Mouse (Mus musculus): ENCODE measurements around the gene Mipol1. TPM values are rescaled to one million over a fixed set of nuclear protein-coding genes. Genes with fewer than 3 reads are reported as not detected.

The Mipol1 gene
- polyA plus RNA-seq, 1 experiment from 2014 or later: 5.8 TPM

GRCm38 (mm10) chr12:57464520-57465334, 234.5 kb downstream of the Mipol1 start:
- Histone ChIP-seq H3K4me1 (ENCODE audit: control insufficient read depth, insufficient read depth, low read length) (no peaks in the 10 kb centered on the region), H3K4me2 (ENCODE audit: low read depth) (no peak overlapping the region), H3K4me3 (ENCODE audit: low read depth, low read length) (no peak overlapping the region), H3K36me3 (ENCODE audit: control insufficient read depth, insufficient read depth, low read length) (no peaks in the 10 kb centered on the region), H3K27me3 (ENCODE audit: control insufficient read depth, insufficient read depth, low read length) (no peaks in the 10 kb centered on the region), H3K27ac (ENCODE audit: low read depth, low read length) (no peak overlapping the region), H3K9ac (ENCODE audit: low read length) (no peak overlapping the region), H3K9me3 (ENCODE audit: control insufficient read depth, low read length) (no peaks in the 10 kb centered on the region)
- ATAC-seq (ENCODE audit: insufficient read depth, low FRiP score, low TSS enrichment) (no peak), DNase-seq (ENCODE audit: low spot score) (no peak)
- WGBS: 84% methylated on average over 12 of the region's 12 CpGs

- no peak overlapping the region for H3K27ac ChIP-seq (ENCODE audit: low read depth, low read length)
- H3K27me3 ChIP-seq (ENCODE audit: control insufficient read depth, insufficient read depth, low read length): no peaks in the 10 kb centered on the region
- H3K4me2 ChIP-seq (ENCODE audit: low read depth): no peak overlapping the region
- H3K4me1 ChIP-seq (ENCODE audit: control insufficient read depth, insufficient read depth, low read length): no peaks in the 10 kb centered on the region
- no peaks in the 10 kb centered on the region for H3K9me3 ChIP-seq (ENCODE audit: control insufficient read depth, low read length)
- H3K9ac ChIP-seq (ENCODE audit: low read length): no peak overlapping the region
- no peaks in the 10 kb centered on the region for H3K36me3 ChIP-seq (ENCODE audit: control insufficient read depth, insufficient read depth, low read length)
- ATAC-seq (ENCODE audit: insufficient read depth, low FRiP score, low TSS enrichment): no peak
- no peak overlapping the region for H3K4me3 ChIP-seq (ENCODE audit: low read depth, low read length)
- no peak for DNase-seq (ENCODE audit: low spot score)
- 90% methylated on average over 8 of the region's 8 CpGs for WGBS
Observed at GRCm38 (mm10) chr12:57471786-57472185, 241.6 kb downstream of the Mipol1 start.

- 87% methylated on average over 3 of the region's 3 CpGs for WGBS
- Histone ChIP-seq H3K4me3 (ENCODE audit: low read depth, low read length) (no peak overlapping the region), H3K27ac (ENCODE audit: low read depth, low read length) (no peak overlapping the region), H3K36me3 (ENCODE audit: control insufficient read depth, insufficient read depth, low read length) (no peaks in the 10 kb centered on the region), H3K27me3 (ENCODE audit: control insufficient read depth, insufficient read depth, low read length) (no peaks in the 10 kb centered on the region), H3K9ac (ENCODE audit: low read length) (no peak overlapping the region), H3K4me1 (ENCODE audit: control insufficient read depth, insufficient read depth, low read length) (no peaks in the 10 kb centered on the region), H3K4me2 (ENCODE audit: low read depth) (no peak overlapping the region), H3K9me3 (ENCODE audit: control insufficient read depth, low read length) (no peaks in the 10 kb centered on the region)
- no peak for ATAC-seq (ENCODE audit: insufficient read depth, low FRiP score, low TSS enrichment)
- no peak for DNase-seq (ENCODE audit: low spot score)
Observed at GRCm38 (mm10) chr12:57476876-57477275, 246.6 kb downstream of the Mipol1 start.

- no peaks in the 10 kb centered on the region for H3K4me1 ChIP-seq (ENCODE audit: control insufficient read depth, insufficient read depth, low read length)
- no peak overlapping the region for H3K4me2 ChIP-seq (ENCODE audit: low read depth)
- H3K4me3 ChIP-seq (ENCODE audit: low read depth, low read length): no peak overlapping the region
- no peak for DNase-seq (ENCODE audit: low spot score)
- no peak overlapping the region for H3K27ac ChIP-seq (ENCODE audit: low read depth, low read length)
- no peaks in the 10 kb centered on the region for H3K36me3 ChIP-seq (ENCODE audit: control insufficient read depth, insufficient read depth, low read length)
- no peaks in the 10 kb centered on the region for H3K27me3 ChIP-seq (ENCODE audit: control insufficient read depth, insufficient read depth, low read length)
- no peak for ATAC-seq (ENCODE audit: insufficient read depth, low FRiP score, low TSS enrichment)
- no peaks in the 10 kb centered on the region for H3K9me3 ChIP-seq (ENCODE audit: control insufficient read depth, low read length)
- 78% methylated on average over 2 of the region's 2 CpGs for WGBS
- H3K9ac ChIP-seq (ENCODE audit: low read length): no peak overlapping the region
Observed at GRCm38 (mm10) chr12:57481823-57482222, 251.6 kb downstream of the Mipol1 start.

GRCm38 (mm10) chr12:57496347-57497119, 266.3 kb downstream of the Mipol1 start:
- Histone ChIP-seq H3K4me3 (ENCODE audit: low read depth, low read length) (no peak overlapping the region), H3K4me2 (ENCODE audit: low read depth) (no peak overlapping the region), H3K9me3 (ENCODE audit: control insufficient read depth, low read length) (no peaks in the 10 kb centered on the region), H3K9ac (ENCODE audit: low read length) (no peak overlapping the region), H3K4me1 (ENCODE audit: control insufficient read depth, insufficient read depth, low read length) (no peaks in the 10 kb centered on the region), H3K27me3 (ENCODE audit: control insufficient read depth, insufficient read depth, low read length) (no peaks in the 10 kb centered on the region), H3K36me3 (ENCODE audit: control insufficient read depth, insufficient read depth, low read length) (no peaks in the 10 kb centered on the region), H3K27ac (ENCODE audit: low read depth, low read length) (no peak overlapping the region)
- WGBS: 54% methylated on average over 6 of the region's 6 CpGs
- ATAC-seq (ENCODE audit: insufficient read depth, low FRiP score, low TSS enrichment) (no peak), DNase-seq (ENCODE audit: low spot score) (no peak)

- H3K9me3 ChIP-seq (ENCODE audit: control insufficient read depth, low read length): no peaks in the 10 kb centered on the region
- H3K9ac ChIP-seq (ENCODE audit: low read length): no peak overlapping the region
- no peak overlapping the region for H3K4me2 ChIP-seq (ENCODE audit: low read depth)
- H3K4me1 ChIP-seq (ENCODE audit: control insufficient read depth, insufficient read depth, low read length): no peaks in the 10 kb centered on the region
- ATAC-seq (ENCODE audit: insufficient read depth, low FRiP score, low TSS enrichment) (no peak), DNase-seq (ENCODE audit: low spot score) (no peak)
- H3K36me3 ChIP-seq (ENCODE audit: control insufficient read depth, insufficient read depth, low read length): no peaks in the 10 kb centered on the region
- H3K27me3 ChIP-seq (ENCODE audit: control insufficient read depth, insufficient read depth, low read length): no peaks in the 10 kb centered on the region
- H3K4me3 ChIP-seq (ENCODE audit: low read depth, low read length): no peak overlapping the region
- no peak overlapping the region for H3K27ac ChIP-seq (ENCODE audit: low read depth, low read length)
- 76% methylated on average over 7 of the region's 7 CpGs for whole genome bisulfite sequencing
Observed at GRCm38 (mm10) chr12:57500246-57500645, 270.0 kb downstream of the Mipol1 start.

GRCm38 (mm10) chr12:57505329-57505728, 275.1 kb downstream of the Mipol1 start:
- H3K4me1 ChIP-seq (ENCODE audit: control insufficient read depth, insufficient read depth, low read length): no peaks in the 10 kb centered on the region
- H3K9me3 ChIP-seq (ENCODE audit: control insufficient read depth, low read length): no peaks in the 10 kb centered on the region
- H3K4me2 ChIP-seq (ENCODE audit: low read depth): no peak overlapping the region
- no peak overlapping the region for H3K9ac ChIP-seq (ENCODE audit: low read length)
- no peak overlapping the region for H3K27ac ChIP-seq (ENCODE audit: low read depth, low read length)
- no peak overlapping the region for H3K4me3 ChIP-seq (ENCODE audit: low read depth, low read length)
- H3K36me3 ChIP-seq (ENCODE audit: control insufficient read depth, insufficient read depth, low read length): no peaks in the 10 kb centered on the region
- H3K27me3 ChIP-seq (ENCODE audit: control insufficient read depth, insufficient read depth, low read length): no peaks in the 10 kb centered on the region
- whole genome bisulfite sequencing: 89% methylated on average over 7 of the region's 7 CpGs
- ATAC-seq (ENCODE audit: insufficient read depth, low FRiP score, low TSS enrichment) (no peak), DNase-seq (ENCODE audit: low spot score) (no peak)

GRCm38 (mm10) chr12:57508938-57509337, 278.7 kb downstream of the Mipol1 start:
- H3K27ac ChIP-seq (ENCODE audit: low read depth, low read length): no peak overlapping the region
- 67% methylated on average over 11 of the region's 11 CpGs for WGBS
- H3K36me3 ChIP-seq (ENCODE audit: control insufficient read depth, insufficient read depth, low read length): no peaks in the 10 kb centered on the region
- no peak overlapping the region for H3K9ac ChIP-seq (ENCODE audit: low read length)
- H3K4me2 ChIP-seq (ENCODE audit: low read depth): no peak overlapping the region
- H3K4me3 ChIP-seq (ENCODE audit: low read depth, low read length): no peak overlapping the region
- no peak for ATAC-seq (ENCODE audit: insufficient read depth, low FRiP score, low TSS enrichment)
- DNase-seq (ENCODE audit: low spot score): no peak
- no peaks in the 10 kb centered on the region for H3K9me3 ChIP-seq (ENCODE audit: control insufficient read depth, low read length)
- H3K27me3 ChIP-seq (ENCODE audit: control insufficient read depth, insufficient read depth, low read length): no peaks in the 10 kb centered on the region
- no peaks in the 10 kb centered on the region for H3K4me1 ChIP-seq (ENCODE audit: control insufficient read depth, insufficient read depth, low read length)

- Histone ChIP-seq H3K4me1 (ENCODE audit: control insufficient read depth, insufficient read depth, low read length) (no peaks in the 10 kb centered on the region), H3K9ac (ENCODE audit: low read length) (no peak overlapping the region), H3K4me3 (ENCODE audit: low read depth, low read length) (no peak overlapping the region), H3K4me2 (ENCODE audit: low read depth) (no peak overlapping the region), H3K36me3 (ENCODE audit: control insufficient read depth, insufficient read depth, low read length) (no peaks in the 10 kb centered on the region), H3K9me3 (ENCODE audit: control insufficient read depth, low read length) (no peaks in the 10 kb centered on the region), H3K27me3 (ENCODE audit: control insufficient read depth, insufficient read depth, low read length) (no peaks in the 10 kb centered on the region), H3K27ac (ENCODE audit: low read depth, low read length) (no peak overlapping the region)
- no peak for ATAC-seq (ENCODE audit: insufficient read depth, low FRiP score, low TSS enrichment)
- DNase-seq (ENCODE audit: low spot score): no peak
- 81% methylated on average over 4 of the region's 4 CpGs for WGBS
Observed at GRCm38 (mm10) chr12:57509726-57510125, 279.5 kb downstream of the Mipol1 start.
